Mouse (Mus musculus) left cerebral cortex, adult 2 months (tissue): ENCODE results near the gene Scamp4. TPM values are rescaled to one million over a fixed set of nuclear protein-coding genes. Genes with fewer than 3 reads are reported as not detected.
A peak's percentile ranks its signal among the peaks of the same experiment; 100 is the strongest.
"Not testable (repeated sequence)": the region's sequence is repeated elsewhere in the genome, so short reads cannot be mapped to it uniquely, and the experiment has no call there.

ENCODE experiments used
- DNase-seq, 2 experiments: peaks; one replicate each; pipeline ENCODE4 v3.0.0; 2021 to 2022; ENCODE audit warnings: low spot score in 2 of 2, mixed read lengths in 1 of 2; ENCODE audit errors: extremely low spot score in 1 of 2
- H3K27ac ChIP-seq: fragments of 200-600 bp; 2 replicates; pipeline ENCODE4 v1.8.1; 2022
- H3K4me3 ChIP-seq: fragments of 200-600 bp; 2 replicates; pipeline ENCODE4 v1.8.1; 2022
- CTCF ChIP-seq: fragments of 200-600 bp; IDR thresholded peaks from 2 replicates; pipeline ENCODE4 v1.8.1; 2022; ENCODE audit warnings: antibody characterized with exemption, mild to moderate bottlenecking, moderate library complexity
- intact Hi-C: fragments of 180-260 bp; cut with DNase I; formaldehyde crosslinking; loops from one replicate; pipeline ENCODE4 v1.15.1; 2025
- total RNA-seq, 2 experiments: library from RNA; stranded (reverse); gene quantifications; 2 replicates each; pipeline ENCODE4 v1.2.3; 2021

Gene Scamp4
- total RNA-seq, 2 experiments from 2014 or later = 41.5 to 44.8 TPM

GRCm38 (mm10) chr10:80635345-80635744, 32.7 kb downstream of the Scamp4 start:
- TF ChIP-seq CTCF = no peak
- H3K27ac ChIP-seq = no peak overlapping the region
- no peak overlapping the region for H3K4me3 ChIP-seq
- DNase-seq = no peak
- intact Hi-C loops = no loop called here

- intact Hi-C loops = no loop called here
- Histone ChIP-seq H3K27ac (no peak overlapping the region), H3K4me3 (no peak overlapping the region)
- no peak for TF ChIP-seq CTCF
- no peak for DNase-seq
Observed at GRCm38 (mm10) chr10:80646936-80647335, 44.3 kb downstream of the Scamp4 start.

- intact Hi-C loops, H3K4me3 ChIP-seq, DNase-seq: not testable (repeated sequence)
- H3K27ac ChIP-seq = peak overlapping the region; percentile 50; the same call in 1 of the 2 replicates
Observed at GRCm38 (mm10) chr10:80649910-80650309, 47.2 kb downstream of the Scamp4 start.

DNA sequence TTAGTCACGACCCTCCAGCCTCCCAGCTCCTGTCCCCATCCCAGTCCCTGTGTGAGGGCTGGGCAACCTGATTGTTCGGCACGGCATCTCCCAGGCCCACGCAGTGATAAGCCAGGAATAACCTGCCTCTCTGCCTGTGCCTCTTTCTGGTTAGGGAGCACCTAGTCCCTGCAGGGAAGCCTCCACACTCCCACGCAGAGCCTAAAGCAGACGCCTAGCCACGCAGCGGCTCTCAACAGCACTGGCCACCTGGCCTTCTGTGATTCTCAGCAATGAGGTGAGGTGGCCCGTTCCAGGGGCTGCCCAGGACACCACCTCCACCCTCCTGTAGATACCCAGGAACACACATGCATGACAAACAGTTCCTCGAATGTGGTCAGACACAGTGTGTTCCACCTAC, 47.7 kb downstream of the Scamp4 start:
- DNase-seq = no peak
- TF ChIP-seq CTCF = no peak
- intact Hi-C loops = no loop called here
- Histone ChIP-seq H3K27ac (peak overlapping the region; percentile 50; the same call in 1 of the 2 replicates), H3K4me3 (no peak overlapping the region)

GRCm38 (mm10) chr10:80653156-80653720, 50.6 kb downstream of the Scamp4 start:
- no peak for DNase-seq
- TF ChIP-seq CTCF = no peak
- Histone ChIP-seq H3K27ac (no peak overlapping the region), H3K4me3 (no peak overlapping the region)
- intact Hi-C loops = no loop called here

- no peak for DNase-seq
- intact Hi-C loops = loop anchor here (5.0 kb wide), 1 partner anchor 47 kb away; the partner anchor contains the start of genes Izumo4 and Mob3a
- Histone ChIP-seq H3K27ac (no peak overlapping the region; the same call in 1 of the 2 replicates), H3K4me3 (peak overlapping the region; percentile 71; the same call in 1 of the 2 replicates)
- TF ChIP-seq CTCF = no peak
Observed at GRCm38 (mm10) chr10:80654866-80655265, 52.2 kb downstream of the Scamp4 start.

GRCm38 (mm10) chr10:80655406-80656129, 52.9 kb downstream of the Scamp4 start:
- TF ChIP-seq CTCF = no peak
- intact Hi-C loops = loop anchor here (2.0 to 5.0 kb wide), 3 partner anchors 21 to 47 kb away; partner anchors contain the start of genes Csnk1g2, Izumo4 and Mob3a
- H3K4me3 ChIP-seq = peak overlapping the region; percentile 71
- peak overlapping the region; percentile 82 for H3K27ac ChIP-seq
- DNase-seq = no peak

- TF ChIP-seq CTCF = no peak
- intact Hi-C loops = loop anchor here (2.0 to 5.0 kb wide), 3 partner anchors 21 to 46 kb away; partner anchors contain the start of genes Csnk1g2, Izumo4 and Mob3a
- H3K4me3 ChIP-seq = peak overlapping the region; percentile 71
- peak overlapping the region; percentile 93 for H3K27ac ChIP-seq
- peak; percentile 93 for DNase-seq
Observed at GRCm38 (mm10) chr10:80656130-80656862, 53.6 kb downstream of the Scamp4 start.

DNA sequence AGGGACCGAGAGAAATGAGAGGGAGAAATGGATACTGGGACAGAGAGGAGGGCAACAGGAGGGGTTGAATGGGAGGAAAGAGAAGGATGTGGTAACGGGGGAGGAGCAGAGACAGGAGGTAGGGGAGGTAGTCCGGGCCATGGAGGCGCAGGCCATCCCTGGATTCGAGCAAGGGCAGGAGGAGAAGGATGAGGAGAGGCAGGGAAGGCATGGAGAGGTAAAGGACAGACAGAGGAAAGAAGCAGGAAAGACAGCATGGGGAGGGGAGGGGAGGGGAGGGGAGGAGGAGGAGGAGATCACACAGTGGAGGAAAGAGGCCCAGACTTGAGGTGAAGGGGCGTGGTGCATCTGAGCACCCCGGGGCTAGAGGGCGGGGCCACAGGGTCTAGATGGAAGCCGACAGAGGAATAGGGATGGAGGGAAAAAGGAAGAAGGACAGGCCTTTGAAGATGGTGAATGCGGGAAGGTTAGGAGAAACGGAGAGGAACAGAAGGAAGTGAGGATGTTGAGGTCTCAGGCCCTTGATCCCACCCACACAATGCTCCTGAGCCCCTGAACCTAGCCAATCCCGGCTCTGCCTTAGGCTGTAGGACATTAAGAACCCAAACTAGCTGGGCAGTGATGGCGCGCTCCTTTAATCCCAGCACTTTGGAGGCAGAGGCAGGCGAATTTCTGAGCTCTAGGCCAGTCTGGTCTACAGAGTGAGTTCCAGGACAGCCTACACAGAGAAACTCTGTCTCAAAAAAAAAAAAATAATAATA, 54.4 kb downstream of the Scamp4 start, which contains the start of gene Btbd2:
Btbd2 (minus strand) TSS at position 209 of the 761 bp plus-strand sequence.
- intact Hi-C loops = loop anchor here (2.0 to 5.0 kb wide), 3 partner anchors 20 to 45 kb away; partner anchors contain the start of genes Csnk1g2, Izumo4 and Mob3a
- Histone ChIP-seq H3K27ac (peak within 1 kb of the TSS; percentile 93), H3K4me3 (peak within 1 kb of the TSS; percentile 71)
- no peak for DNase-seq
- TF ChIP-seq CTCF = no peak

GRCm38 (mm10) chr10:80658194-80658840, 55.6 kb downstream of the Scamp4 start:
- H3K27ac ChIP-seq = no peak overlapping the region
- H3K4me3 ChIP-seq = no peak overlapping the region
- intact Hi-C loops = loop anchor here (5.0 kb wide), 1 partner anchor 44 kb away; the partner anchor contains the start of genes Izumo4 and Mob3a
- DNase-seq = no peak
- TF ChIP-seq CTCF = no peak
